Mouse (Mus musculus): ENCODE data around the gene Map3k15.

GRCm38 (mm10) chrX:160166246-160166985, 178.2 kb downstream of the Map3k15 start:
- TF ChIP-seq CTCF (IDR thresholded peaks at IDR 0.05; ENCODE audit: low read depth) (no peak), EP300 (IDR thresholded peaks at IDR 0.05; ENCODE audit: low read depth) (no peak)
